Comparison of ENCODE assay signal across 9 mouse cellular contexts in genomic region chr1:34700237-34701030, GRCm38 (mm10).
DNase-seq lines count a peak whose midpoint lies in the region; ATAC-seq and TF ChIP-seq lines count a peak whose summit lies in the region.
"Had no signal": no experiment of that assay in that cellular context is flagged by ENCODE, and none has a peak within 500 bp of the region (broad histone marks: within the 10 kb centered on the region; RNA-seq: fewer than 3 reads in every experiment).

No protein-coding gene starts in this region.

- no peak for DNase-seq in heart, adult 11 months
- peak; percentile 65 for DNase-seq in ES-E14 (ENCODE audit: low read depth, low spot score)
- DNase-seq in cerebellum, postnatal 14 days = peak; percentile 78 to 86
- peak; percentile 39 to 81 for DNase-seq in layer of hippocampus, postnatal 25 days (ENCODE audit: extremely low spot score in 1 of 2, low spot score in 1 of 2)
- DNase-seq in thymus, postnatal 0 days (ENCODE audit: low spot score) = peak; percentile 24

- H3K4me1 ChIP-seq in heart, embryonic 11.5 days (ENCODE audit: control insufficient read depth, insufficient read depth, low read length) = no peaks in the 10 kb centered on the region; the same call in 1 of the 2 replicates
- peaks cover 0 to 2% of the 10 kb centered on the region in 2 experiments; a peak in 1 of 4 replicates for H3K4me1 ChIP-seq in ES-E14 (ENCODE audit: control insufficient read depth in 2 of 2, insufficient read depth in 2 of 2, low read length in 2 of 2, poor library complexity in 1 of 2)
- H3K4me1 ChIP-seq in midbrain, embryonic 13.5 days (replicated peaks) = no peaks in the 10 kb centered on the region; the same call in 1 of the 2 replicates
- H3K4me1 ChIP-seq: limb, embryonic 12.5 days had no signal

- in situ Hi-C loops in ES-E14 (cut with MboI; ENCODE audit: low sequenced_read_pairs in 2 of 2, unreplicated experiment in 2 of 2) = no loop called here

- no peaks in the 10 kb centered on the region for H3K27me3 ChIP-seq in heart, embryonic 11.5 days (ENCODE audit: control insufficient read depth, insufficient read depth, low read length)
- H3K27me3 ChIP-seq in midbrain, embryonic 13.5 days = no peaks in the 10 kb centered on the region
- H3K27me3 ChIP-seq: limb, embryonic 12.5 days had no signal

- H3K9ac ChIP-seq in heart, embryonic 11.5 days (ENCODE audit: low read depth, low read length) = no peak overlapping the region
- no peak overlapping the region for H3K9ac ChIP-seq in ES-E14 (ENCODE audit: insufficient read depth, low read depth, low read length, poor library complexity, severe bottlenecking)
- H3K9ac ChIP-seq in midbrain, embryonic 13.5 days (replicated peaks) = no peak overlapping the region
- H3K9ac ChIP-seq: limb, embryonic 12.5 days had no signal

- no peak overlapping the region for H3K27ac ChIP-seq in heart, embryonic 11.5 days (ENCODE audit: low read depth, low read length)
- H3K27ac ChIP-seq in ES-E14 (ENCODE audit: insufficient read depth, low read depth, low read length, poor library complexity, severe bottlenecking) = no peak overlapping the region
- H3K27ac ChIP-seq in midbrain, embryonic 13.5 days = no peak overlapping the region
- H3K27ac ChIP-seq: limb, embryonic 12.5 days had no signal

- peak overlapping the region; percentile 47 for H3K4me2 ChIP-seq in heart, embryonic 11.5 days
- H3K4me2 ChIP-seq in midbrain, embryonic 13.5 days (replicated peaks) = no peak overlapping the region
- H3K4me2 ChIP-seq: limb, embryonic 12.5 days had no signal

- WGBS in heart, embryonic 11.5 days (ENCODE audit: insufficient replicate concordance) = 29% methylated on average over 17 of the region's 17 CpGs
- WGBS in midbrain, embryonic 13.5 days = 51% methylated on average over 17 of the region's 17 CpGs

- no peaks in the 10 kb centered on the region for H3K9me3 ChIP-seq in heart, embryonic 11.5 days (replicated peaks; ENCODE audit: control insufficient read depth, low read length)
- H3K9me3 ChIP-seq in ES-E14 (ENCODE audit: control insufficient read depth, insufficient read depth, low read depth, low read length) = no peaks in the 10 kb centered on the region
- H3K9me3 ChIP-seq in midbrain, embryonic 13.5 days = no peaks in the 10 kb centered on the region
- H3K9me3 ChIP-seq: limb, embryonic 12.5 days had no signal

- peak overlapping the region; percentile 10; the same call in 1 of the 2 replicates for H3K4me3 ChIP-seq in heart, embryonic 11.5 days (ENCODE audit: low read depth, low read length)
- H3K4me3 ChIP-seq in ES-E14 (ENCODE audit: insufficient read depth in 1 of 2, low read depth in 1 of 2, low read length in 2 of 2, poor library complexity in 1 of 2, severe bottlenecking in 1 of 2) = no peak overlapping the region
- no peak overlapping the region for H3K4me3 ChIP-seq in midbrain, embryonic 13.5 days (replicated peaks)
- H3K4me3 ChIP-seq: limb, embryonic 12.5 days had no signal

- no peak; the same call in 1 of the 2 replicates for ATAC-seq in heart, embryonic 11.5 days (replicated peaks; ENCODE audit: insufficient number of reproducible peaks, low FRiP score, low TSS enrichment)
- ATAC-seq in granulocyte monocyte progenitor cell, adult 5-6 weeks (replicated peaks; ENCODE audit: poor library complexity, severe bottlenecking) = peak; percentile 33; the same call in 1 of the 2 replicates
- peak; percentile 53 for ATAC-seq in midbrain, embryonic 13.5 days

- H3K36me3 ChIP-seq in heart, embryonic 11.5 days (ENCODE audit: control insufficient read depth, insufficient read depth, low read length) = no peaks in the 10 kb centered on the region
- H3K36me3 ChIP-seq in ES-E14 (ENCODE audit: control insufficient read depth, insufficient read depth, low read length, poor library complexity, severe bottlenecking) = no peaks in the 10 kb centered on the region
- H3K36me3 ChIP-seq in midbrain, embryonic 13.5 days = no peaks in the 10 kb centered on the region
- H3K36me3 ChIP-seq: limb, embryonic 12.5 days had no signal

TF ChIP-seq in ES-E14, 5 proteins besides CTCF, POLR2A, EP300 and RAD21:
- TF ChIP-seq HCFC1 (IDR thresholded peaks at IDR 0.05; ENCODE audit: borderline replicate concordance, insufficient read depth, low read length) (no peak), ZC3H11A (IDR thresholded peaks at IDR 0.05; ENCODE audit: borderline replicate concordance, low read depth, low read length) (peak; percentile 52; the same call in 1 of the 2 replicates)
